Mouse (Mus musculus): ENCODE data around the gene Rbm6. TPM values are rescaled to one million over a fixed set of nuclear protein-coding genes. Genes with fewer than 3 reads are reported as not detected.

The Rbm6 gene
- polyA plus RNA-seq, 1 experiment, result 32.1 TPM

DNA sequence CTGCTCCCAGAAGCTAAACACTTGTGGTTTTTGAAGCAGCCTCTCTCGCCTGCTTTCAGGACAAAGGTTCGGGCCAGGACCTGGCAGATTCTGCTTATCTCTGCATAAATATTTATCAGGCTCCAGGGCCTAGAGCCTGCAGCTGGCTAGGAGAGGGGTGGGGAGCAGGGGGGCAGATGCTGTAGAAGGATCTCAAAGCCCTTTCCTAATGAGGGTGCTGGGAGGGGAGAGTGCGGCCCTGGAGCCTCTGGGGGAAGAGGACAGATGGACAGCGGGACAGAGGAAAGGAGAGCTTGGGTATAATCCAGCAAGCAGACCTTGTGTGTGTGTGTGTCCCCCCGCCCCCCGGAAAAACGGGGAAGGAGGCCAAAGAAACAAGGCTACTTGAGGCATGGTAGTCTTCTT is 138.5 kb downstream of the Rbm6 start:
- H3K4me1 ChIP-seq (replicated peaks; ENCODE audit: control insufficient read depth, insufficient read depth, low read length), result peaks cover 28% of the 10 kb centered on the region
- peaks cover 5% of the 10 kb centered on the region; the same call in 1 of the 2 replicates for H3K36me3 ChIP-seq (ENCODE audit: control insufficient read depth, insufficient read depth, low read length)
- H3K4me3 ChIP-seq (ENCODE audit: control insufficient read depth, insufficient read depth, low read length), result no peak overlapping the region
- no peaks in the 10 kb centered on the region for H3K27me3 ChIP-seq (ENCODE audit: control insufficient read depth, insufficient read depth, low read length)
- TF ChIP-seq POLR2A (IDR thresholded peaks at IDR 0.05; ENCODE audit: control insufficient read depth, extremely low read depth, insufficient read depth, low read length, poor library complexity) (no peak), CTCF (IDR thresholded peaks at IDR 0.05; ENCODE audit: borderline replicate concordance, control insufficient read depth, extremely low read depth, insufficient read depth, low read length, poor library complexity) (no peak)
- no peak for DNase-seq
- H3K27ac ChIP-seq (ENCODE audit: control insufficient read depth, insufficient read depth, low read length), result no peak overlapping the region
- WGBS, result 77% methylated on average over 7 of the region's 7 CpGs

DNA sequence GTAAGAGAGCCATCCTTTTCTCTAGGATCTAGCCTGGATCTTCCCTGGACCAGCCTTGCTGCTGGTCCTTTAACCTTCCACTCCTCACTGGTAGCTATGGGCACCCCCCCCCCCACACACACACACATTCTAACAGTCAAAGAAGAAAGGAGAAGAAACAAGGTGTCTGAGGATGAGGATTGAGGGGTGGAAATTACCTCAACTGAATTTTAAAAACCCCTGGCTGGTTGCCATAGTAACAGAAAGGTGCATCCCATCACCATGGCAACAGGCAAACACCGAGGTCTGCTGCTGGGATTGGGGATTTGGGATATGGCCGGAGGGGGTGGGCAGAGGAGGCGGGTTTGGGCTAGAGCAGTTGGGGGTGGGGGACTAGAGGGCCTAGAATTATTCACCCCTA is 143.3 kb downstream of the Rbm6 start:
- no peak for DNase-seq
- TF ChIP-seq CTCF (IDR thresholded peaks at IDR 0.05; ENCODE audit: borderline replicate concordance, control insufficient read depth, extremely low read depth, insufficient read depth, low read length, poor library complexity), result no peak
- TF ChIP-seq POLR2A (IDR thresholded peaks at IDR 0.05; ENCODE audit: control insufficient read depth, extremely low read depth, insufficient read depth, low read length, poor library complexity), result no peak
- 85% methylated on average over 3 of the region's 3 CpGs for WGBS
- Histone ChIP-seq H3K4me1 (replicated peaks; ENCODE audit: control insufficient read depth, insufficient read depth, low read length) (peaks cover 10% of the 10 kb centered on the region), H3K4me3 (ENCODE audit: control insufficient read depth, insufficient read depth, low read length) (no peak overlapping the region), H3K36me3 (ENCODE audit: control insufficient read depth, insufficient read depth, low read length) (no peaks in the 10 kb centered on the region), H3K27me3 (ENCODE audit: control insufficient read depth, insufficient read depth, low read length) (no peaks in the 10 kb centered on the region), H3K27ac (ENCODE audit: control insufficient read depth, insufficient read depth, low read length) (no peak overlapping the region)

DNA sequence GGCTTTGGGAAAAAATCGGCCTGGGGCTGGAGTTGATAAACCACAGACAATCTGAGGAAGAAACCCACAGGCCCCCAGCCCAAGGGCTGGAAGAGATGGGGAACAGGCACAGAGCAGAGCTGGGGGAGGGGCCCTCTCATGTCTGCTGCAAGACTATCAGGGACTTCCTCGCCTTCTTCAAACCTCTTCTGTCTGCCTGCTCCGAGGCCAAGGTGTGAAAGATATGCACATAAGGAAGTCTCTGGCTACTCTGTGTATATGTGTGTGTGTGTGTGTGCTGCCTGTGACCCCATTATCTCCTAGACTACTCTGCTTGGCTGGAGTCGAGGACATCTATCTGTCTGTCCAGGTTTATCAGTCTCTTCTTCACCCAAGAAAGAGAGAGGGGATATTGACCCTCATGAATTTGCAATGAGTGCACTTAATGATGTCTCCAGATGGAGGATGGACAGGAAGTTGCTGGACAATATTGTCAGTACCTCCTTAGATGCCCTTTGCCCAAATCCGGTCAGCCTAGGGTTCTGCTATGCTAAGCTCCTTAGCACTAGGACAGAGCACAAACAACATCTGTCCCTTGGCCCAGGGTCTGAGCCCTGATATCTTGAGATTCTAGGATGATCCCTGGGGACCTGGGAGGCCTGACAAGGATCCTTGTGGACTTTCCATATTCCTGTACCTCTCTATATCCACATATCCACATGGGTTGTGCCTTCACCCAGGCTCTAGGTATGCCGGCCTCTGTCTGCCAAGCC is 143.9 kb downstream of the Rbm6 start:
- H3K27me3 ChIP-seq (ENCODE audit: control insufficient read depth, insufficient read depth, low read length), result no peaks in the 10 kb centered on the region
- no peak for DNase-seq
- TF ChIP-seq CTCF (IDR thresholded peaks at IDR 0.05; ENCODE audit: borderline replicate concordance, control insufficient read depth, extremely low read depth, insufficient read depth, low read length, poor library complexity) (no peak), POLR2A (IDR thresholded peaks at IDR 0.05; ENCODE audit: control insufficient read depth, extremely low read depth, insufficient read depth, low read length, poor library complexity) (no peak)
- peaks cover 10% of the 10 kb centered on the region for H3K4me1 ChIP-seq (replicated peaks; ENCODE audit: control insufficient read depth, insufficient read depth, low read length)
- no peak overlapping the region for H3K4me3 ChIP-seq (ENCODE audit: control insufficient read depth, insufficient read depth, low read length)
- no peak overlapping the region for H3K27ac ChIP-seq (ENCODE audit: control insufficient read depth, insufficient read depth, low read length)
- WGBS, result 72% methylated on average over 6 of the region's 6 CpGs
- H3K36me3 ChIP-seq (ENCODE audit: control insufficient read depth, insufficient read depth, low read length), result no peaks in the 10 kb centered on the region

DNA sequence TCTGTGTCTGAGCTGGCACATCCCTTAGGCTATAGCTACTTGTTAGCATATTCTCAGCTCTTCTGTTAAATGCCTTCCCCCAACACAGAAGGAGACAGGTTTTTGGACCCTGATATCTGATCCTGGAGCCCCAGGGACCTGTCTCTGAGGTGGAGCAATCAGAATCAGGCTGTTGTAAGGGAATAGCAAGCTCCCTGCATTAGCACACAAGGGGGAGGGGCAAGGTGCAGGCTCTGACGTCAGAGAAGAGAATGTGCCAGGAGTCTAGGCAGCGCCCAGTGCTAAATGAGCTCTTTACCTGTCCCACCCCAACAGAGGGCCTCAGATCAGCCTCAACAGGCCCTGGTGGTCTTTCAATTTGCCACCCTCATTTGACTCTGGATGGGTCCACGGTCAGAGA is 146.0 kb downstream of the Rbm6 start:
- TF ChIP-seq CTCF (IDR thresholded peaks at IDR 0.05; ENCODE audit: borderline replicate concordance, control insufficient read depth, extremely low read depth, insufficient read depth, low read length, poor library complexity), result no peak
- no peak for TF ChIP-seq POLR2A (IDR thresholded peaks at IDR 0.05; ENCODE audit: control insufficient read depth, extremely low read depth, insufficient read depth, low read length, poor library complexity)
- Histone ChIP-seq H3K36me3 (ENCODE audit: control insufficient read depth, insufficient read depth, low read length) (no peaks in the 10 kb centered on the region), H3K4me3 (ENCODE audit: control insufficient read depth, insufficient read depth, low read length) (no peak overlapping the region), H3K27ac (ENCODE audit: control insufficient read depth, insufficient read depth, low read length) (no peak overlapping the region), H3K27me3 (ENCODE audit: control insufficient read depth, insufficient read depth, low read length) (no peaks in the 10 kb centered on the region), H3K4me1 (replicated peaks; ENCODE audit: control insufficient read depth, insufficient read depth, low read length) (peaks cover 21% of the 10 kb centered on the region)
- no peak for DNase-seq
- WGBS, result 81% methylated on average over 3 of the region's 3 CpGs

DNA sequence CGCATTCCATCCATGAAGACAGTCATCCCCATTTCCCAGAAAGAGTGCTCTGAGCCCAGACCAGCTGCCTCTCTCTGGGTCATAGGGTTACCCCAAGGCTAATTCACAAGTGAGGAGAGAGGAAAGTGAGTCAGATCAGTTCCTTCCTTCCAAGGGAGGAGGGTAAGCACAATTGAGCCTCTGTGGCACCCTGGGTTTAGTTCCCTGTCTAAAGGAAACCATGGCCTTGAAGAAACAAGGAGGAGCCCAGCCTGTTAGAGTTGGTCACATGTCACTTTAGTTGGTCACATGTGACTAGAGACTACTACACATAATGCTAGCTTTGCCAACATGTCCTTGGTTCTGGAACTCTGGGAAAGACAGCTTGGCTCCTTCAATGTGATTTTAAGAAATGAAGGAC is 148.2 kb downstream of the Rbm6 start:
- 90% methylated on average over 1 of the region's 1 CpGs for WGBS
- no peak for DNase-seq
- Histone ChIP-seq H3K4me1 (replicated peaks; ENCODE audit: control insufficient read depth, insufficient read depth, low read length) (peaks cover 24% of the 10 kb centered on the region), H3K4me3 (ENCODE audit: control insufficient read depth, insufficient read depth, low read length) (no peak overlapping the region), H3K27ac (ENCODE audit: control insufficient read depth, insufficient read depth, low read length) (no peak overlapping the region), H3K36me3 (ENCODE audit: control insufficient read depth, insufficient read depth, low read length) (no peaks in the 10 kb centered on the region), H3K27me3 (ENCODE audit: control insufficient read depth, insufficient read depth, low read length) (no peaks in the 10 kb centered on the region)
- TF ChIP-seq POLR2A (IDR thresholded peaks at IDR 0.05; ENCODE audit: control insufficient read depth, extremely low read depth, insufficient read depth, low read length, poor library complexity), result no peak
- TF ChIP-seq CTCF (IDR thresholded peaks at IDR 0.05; ENCODE audit: borderline replicate concordance, control insufficient read depth, extremely low read depth, insufficient read depth, low read length, poor library complexity), result no peak

DNA sequence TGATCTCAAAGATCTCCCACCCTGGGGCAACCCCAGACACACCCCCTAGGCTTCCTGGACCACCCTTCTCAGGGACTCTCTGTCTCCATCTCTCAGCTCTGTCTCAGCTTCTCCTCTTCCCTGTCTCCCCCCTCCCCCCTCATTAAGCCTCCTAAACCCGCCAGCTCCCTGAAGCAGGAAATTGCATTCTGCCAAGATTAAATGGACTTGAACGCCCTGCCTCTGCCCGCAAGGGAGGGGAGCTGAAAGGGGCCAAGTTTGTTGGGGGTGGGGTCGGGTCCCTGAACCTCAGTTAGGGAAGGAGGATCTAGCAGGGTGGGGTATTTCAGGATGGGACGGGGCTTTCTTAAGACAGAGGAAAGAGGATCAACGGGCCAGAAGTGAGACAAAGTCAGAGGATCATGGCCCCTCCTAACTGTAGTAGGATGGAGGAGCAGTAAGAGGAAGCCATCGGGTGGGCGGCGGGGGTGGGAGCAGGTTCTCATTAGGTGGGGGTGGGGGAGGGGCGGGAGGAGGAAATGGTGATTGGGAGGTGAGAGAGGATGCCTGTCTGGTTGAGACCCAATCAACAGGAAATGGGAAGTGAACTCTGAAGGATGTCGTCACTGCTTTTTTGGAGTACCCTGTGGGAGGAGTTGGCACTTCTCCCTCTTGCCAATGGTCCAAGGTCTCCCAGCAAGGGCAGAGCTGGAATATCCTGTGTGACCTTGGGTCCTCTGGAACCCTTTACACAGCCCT is 149.1 kb downstream of the Rbm6 start:
- DNase-seq, result no peak
- no peaks in the 10 kb centered on the region for H3K27me3 ChIP-seq (ENCODE audit: control insufficient read depth, insufficient read depth, low read length)

More for the DNA sequence above, 149.1 kb downstream of the Rbm6 start:
- Histone ChIP-seq H3K36me3 (ENCODE audit: control insufficient read depth, insufficient read depth, low read length) (no peaks in the 10 kb centered on the region), H3K27ac (ENCODE audit: control insufficient read depth, insufficient read depth, low read length) (no peak overlapping the region), H3K4me1 (replicated peaks; ENCODE audit: control insufficient read depth, insufficient read depth, low read length) (peaks cover 30% of the 10 kb centered on the region), H3K4me3 (ENCODE audit: control insufficient read depth, insufficient read depth, low read length) (no peak overlapping the region)
- 4% methylated on average over 11 of the region's 11 CpGs for WGBS
- TF ChIP-seq POLR2A (IDR thresholded peaks at IDR 0.05; ENCODE audit: control insufficient read depth, extremely low read depth, insufficient read depth, low read length, poor library complexity), result no peak
- no peak for TF ChIP-seq CTCF (IDR thresholded peaks at IDR 0.05; ENCODE audit: borderline replicate concordance, control insufficient read depth, extremely low read depth, insufficient read depth, low read length, poor library complexity)

Other genes starting within 250 kb of the Rbm6 start
- gene Gnai2, start 237.9 kb downstream of the Rbm6 start, polyA plus RNA-seq (2012; rRNA removed), result 1,154 and 1,267 TPM in 2 replicates
- 9.1 and 11.2 TPM in 2 replicates for gene Slc38a3, start 203.7 kb downstream of the Rbm6 start, polyA plus RNA-seq (2012; rRNA removed)
- gene Gnat1, start 193.5 kb downstream of the Rbm6 start, polyA plus RNA-seq (2012; rRNA removed), result 0.13 and 0.34 TPM in 2 replicates
- 35.5 and 41.3 TPM in 2 replicates for gene Sema3f, start 162.8 kb downstream of the Rbm6 start, polyA plus RNA-seq (2012; rRNA removed)
- gene Rbm5, start 102.2 kb downstream of the Rbm6 start, polyA plus RNA-seq (2012; rRNA removed), result 176 and 197 TPM in 2 replicates
- gene Mon1a, start 14.9 kb upstream of the Rbm6 start, polyA plus RNA-seq (2012; rRNA removed), result 57.0 and 62.7 TPM in 2 replicates
- 8.5 and 13.0 TPM in 2 replicates for gene Mst1r, start 33.6 kb upstream of the Rbm6 start, polyA plus RNA-seq (2012; rRNA removed)
- gene Actl11, start 55.2 kb upstream of the Rbm6 start, polyA plus RNA-seq (2012; rRNA removed), result 0.11 TPM in 1 of 2 replicates, not detected in the other
- gene Camkv, start 62.4 kb upstream of the Rbm6 start, polyA plus RNA-seq (2012; rRNA removed), result 18.7 and 21.0 TPM in 2 replicates
- 9.2 and 15.7 TPM in 2 replicates for gene Traip, start 76.9 kb upstream of the Rbm6 start, polyA plus RNA-seq (2012; rRNA removed)
- gene Uba7, start 102.3 kb upstream of the Rbm6 start, polyA plus RNA-seq (2012; rRNA removed), result 208 and 267 TPM in 2 replicates
- 0.58 and 0.93 TPM in 2 replicates for gene Gm20661, start 109.8 kb upstream of the Rbm6 start, polyA plus RNA-seq (2012; rRNA removed)
- 10.5 and 14.8 TPM in 2 replicates for gene Inka1, start 112.6 kb upstream of the Rbm6 start, polyA plus RNA-seq (2012; rRNA removed)
- 5.1 and 7.3 TPM in 2 replicates for gene Cdhr4, start 119.3 kb upstream of the Rbm6 start, polyA plus RNA-seq (2012; rRNA removed)
- 0.60 and 3.2 TPM in 2 replicates for gene Gm20662, start 123.1 kb upstream of the Rbm6 start, polyA plus RNA-seq (2012; rRNA removed)
- gene Ip6k1, start 129.3 kb upstream of the Rbm6 start, polyA plus RNA-seq (2012; rRNA removed), result 197 and 254 TPM in 2 replicates
- gene Gmppb, start 176.0 kb upstream of the Rbm6 start, polyA plus RNA-seq (2012; rRNA removed), result 18.0 and 20.9 TPM in 2 replicates
- gene Amigo3, start 179.9 kb upstream of the Rbm6 start, polyA plus RNA-seq (2012; rRNA removed), result 4.5 and 4.8 TPM in 2 replicates
- 3.3 and 3.5 TPM in 2 replicates for gene Mst1, start 207.2 kb upstream of the Rbm6 start, polyA plus RNA-seq (2012; rRNA removed)
- gene Rnf123, start 210.1 kb upstream of the Rbm6 start, polyA plus RNA-seq (2012; rRNA removed), result 221 and 246 TPM in 2 replicates
- 131 and 163 TPM in 2 replicates for gene Apeh, start 221.4 kb upstream of the Rbm6 start, polyA plus RNA-seq (2012; rRNA removed)

Measured in thymus, adult 2 months (tissue).